Mouse (Mus musculus) ES-Bruce4 (cell line): ENCODE data around the gene Auts2. TPM values are rescaled to one million over a fixed set of nuclear protein-coding genes. Genes with fewer than 3 reads are reported as not detected.

ENCODE experiments used
- H3K27ac ChIP-seq: 2 replicates; pipeline ENCODE4 v1.5.1; 2012; ENCODE audit warnings: low read length, inconsistent platforms; ENCODE audit not compliant: insufficient read depth
- H3K27me3 ChIP-seq: 2 replicates; pipeline ENCODE4 v1.6.1; 2012; ENCODE audit warnings: mild to moderate bottlenecking, low read length, inconsistent platforms; ENCODE audit not compliant: control insufficient read depth, poor library complexity, insufficient read depth, severe bottlenecking
- H3K36me3 ChIP-seq: 2 replicates; pipeline ENCODE4 v1.6.1; 2012; ENCODE audit warnings: inconsistent platforms, mild to moderate bottlenecking, low read length, moderate library complexity; ENCODE audit not compliant: control insufficient read depth, poor library complexity, insufficient read depth, severe bottlenecking
- H3K4me1 ChIP-seq: one replicate; pipeline ENCODE4 v1.8.1; 2011; ENCODE audit warnings: low read length; ENCODE audit not compliant: control insufficient read depth, insufficient read depth
- H3K4me3 ChIP-seq: 2 replicates; pipeline ENCODE4 v1.5.1; 2011; ENCODE audit warnings: low read depth, mild to moderate bottlenecking, low read length
- H3K9ac ChIP-seq: 2 replicates; pipeline ENCODE4 v1.6.1; 2012; ENCODE audit warnings: low read depth, mild to moderate bottlenecking, inconsistent platforms; ENCODE audit not compliant: poor library complexity, severe bottlenecking
- H3K9me3 ChIP-seq: replicated peaks from 2 replicates; pipeline ENCODE4 v1.6.1; 2012; ENCODE audit warnings: mild to moderate bottlenecking, low read length, inconsistent platforms; ENCODE audit not compliant: control insufficient read depth, poor library complexity, insufficient read depth, severe bottlenecking
- CTCF ChIP-seq: IDR thresholded peaks from one replicate; pipeline ENCODE4 v1.8.1; 2011; ENCODE audit warnings: low read depth, low read length
- EP300 ChIP-seq: IDR thresholded peaks from 2 replicates; pipeline ENCODE4 v1.6.1; 2011; ENCODE audit warnings: low read depth, low read length; ENCODE audit not compliant: insufficient read depth
- POLR2A ChIP-seq: IDR thresholded peaks from one replicate; pipeline ENCODE4 v1.8.1; 2011; ENCODE audit warnings: low read length; ENCODE audit not compliant: insufficient read depth
- polyA plus RNA-seq: library from polyadenylated mRNA; stranded (reverse); fragments of >200 nt; gene quantifications from 2 replicates; pipeline ENCODE4 v1.2.4, GENCODE M21; 2011; ENCODE audit warnings: low read depth; ENCODE audit not compliant: missing spikeins, insufficient read depth, insufficient read length

Gene Auts2
- polyA plus RNA-seq, 1 experiment = 23.4 TPM

DNA sequence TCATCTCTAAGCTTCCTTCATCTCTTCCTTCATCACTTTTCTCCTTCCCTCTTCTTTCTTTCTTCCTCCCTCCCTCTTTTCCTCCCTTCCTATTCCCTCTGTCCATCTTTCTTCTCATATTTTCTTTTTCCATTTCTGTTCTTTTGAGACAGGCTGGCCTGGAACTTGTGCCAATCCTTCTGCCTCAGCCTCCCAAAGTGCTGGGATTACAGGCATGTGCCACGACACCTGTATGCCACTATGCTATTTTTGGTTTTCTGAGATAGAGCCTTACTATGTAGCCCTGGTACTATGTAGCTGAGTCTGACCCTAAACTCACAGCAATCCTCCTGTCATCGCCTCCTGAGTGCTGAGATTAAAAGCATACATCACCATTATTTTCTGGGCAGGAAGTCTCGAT is 1023.6 kb downstream of the Auts2 start:
- H3K27me3 ChIP-seq = no peaks in the 10 kb centered on the region
- no peaks in the 10 kb centered on the region for H3K9me3 ChIP-seq
- no peaks in the 10 kb centered on the region for H3K36me3 ChIP-seq
- no peak overlapping the region for H3K27ac ChIP-seq
- H3K4me1 ChIP-seq = no peaks in the 10 kb centered on the region
- TF ChIP-seq POLR2A = no peak
- no peak for TF ChIP-seq EP300
- no peak for TF ChIP-seq CTCF
- no peak overlapping the region for H3K9ac ChIP-seq
- H3K4me3 ChIP-seq = no peak overlapping the region

DNA sequence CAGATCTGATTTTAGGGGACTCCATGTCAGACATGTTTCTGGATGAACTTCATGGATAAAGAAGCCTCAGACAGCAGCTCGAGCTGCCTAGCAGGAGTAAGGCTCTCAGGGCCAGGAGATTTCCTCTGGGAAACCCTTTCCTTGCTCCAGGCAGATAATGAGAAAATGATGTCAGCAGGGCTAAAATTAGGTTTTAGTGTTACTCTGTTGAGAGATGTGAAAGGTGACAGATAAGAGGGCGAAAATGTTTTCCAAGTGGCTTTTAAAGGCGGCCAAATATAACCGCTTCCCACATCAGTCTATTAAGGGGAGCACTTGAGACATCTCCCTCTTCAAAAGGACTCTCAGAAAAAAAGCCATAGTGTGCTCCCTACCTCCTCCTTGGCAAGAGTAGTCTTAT is 1025.5 kb downstream of the Auts2 start:
- H3K4me3 ChIP-seq = no peak overlapping the region
- no peaks in the 10 kb centered on the region for H3K36me3 ChIP-seq
- H3K27me3 ChIP-seq = no peaks in the 10 kb centered on the region
- TF ChIP-seq POLR2A = no peak
- H3K4me1 ChIP-seq = peaks cover 3% of the 10 kb centered on the region
- no peak overlapping the region for H3K27ac ChIP-seq
- H3K9me3 ChIP-seq = no peaks in the 10 kb centered on the region
- no peak overlapping the region for H3K9ac ChIP-seq

DNA sequence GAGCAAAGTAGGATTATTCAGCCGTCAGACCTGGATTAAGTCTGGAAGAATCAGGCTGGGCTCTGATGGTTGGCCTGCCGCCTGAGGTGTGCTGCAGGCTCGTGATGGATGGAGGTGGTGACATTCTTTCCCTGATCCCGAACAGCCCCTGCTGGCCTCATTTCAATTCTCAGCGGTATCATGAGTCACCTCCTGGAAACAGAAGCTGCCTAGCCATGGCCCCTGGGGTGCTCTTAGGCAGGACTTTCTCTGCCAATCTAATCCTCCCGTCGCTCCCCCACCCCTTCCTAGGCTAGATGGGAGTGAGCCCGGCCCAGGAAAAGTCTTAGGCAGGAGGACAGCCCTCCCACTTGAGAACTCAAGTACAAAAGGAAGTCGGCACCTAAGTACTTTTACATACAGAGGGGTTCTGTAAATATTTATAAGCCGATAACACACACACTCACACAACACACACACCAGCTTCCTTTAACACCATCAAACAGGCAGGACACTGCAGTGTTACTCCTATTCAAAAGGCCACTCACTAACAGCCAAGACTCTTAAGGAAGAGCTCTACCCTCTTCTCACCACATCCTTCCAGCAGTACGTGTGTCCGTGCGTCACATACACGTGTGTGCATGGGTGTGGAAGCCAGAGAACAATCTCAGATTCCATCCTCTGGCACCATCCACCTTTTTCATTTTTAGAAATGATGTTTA is 1027.3 kb downstream of the Auts2 start:
- no peaks in the 10 kb centered on the region for H3K27me3 ChIP-seq
- H3K27ac ChIP-seq = no peak overlapping the region
- H3K9me3 ChIP-seq = no peaks in the 10 kb centered on the region
- H3K4me1 ChIP-seq = peaks cover 3% of the 10 kb centered on the region
- no peaks in the 10 kb centered on the region for H3K36me3 ChIP-seq
- no peak overlapping the region; the same call in 1 of the 2 replicates for H3K4me3 ChIP-seq
- H3K9ac ChIP-seq = no peak overlapping the region
- peak; percentile 53; the same call in 1 of the 2 replicates for TF ChIP-seq EP300
- no peak for TF ChIP-seq CTCF
- no peak for TF ChIP-seq POLR2A

DNA sequence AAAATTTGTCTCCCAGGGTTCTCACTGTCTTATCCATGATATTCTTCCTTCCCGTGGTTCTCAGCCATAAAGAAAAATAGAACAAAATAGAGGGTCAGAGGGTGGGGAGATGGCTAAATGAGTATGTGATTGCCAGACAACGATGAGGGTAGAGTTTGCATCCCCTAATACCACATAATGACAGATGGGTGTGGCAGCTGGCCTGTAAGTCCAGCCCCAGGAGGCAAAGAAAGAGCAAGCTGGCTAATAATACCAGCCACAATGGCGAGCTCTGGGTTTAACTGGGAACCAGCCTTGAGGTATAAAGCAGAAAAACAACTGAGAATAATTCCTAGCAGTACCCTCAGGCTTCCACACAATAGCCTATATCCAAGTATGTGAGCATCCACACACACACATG is 1029.4 kb downstream of the Auts2 start:
- H3K27me3 ChIP-seq = no peaks in the 10 kb centered on the region
- no peaks in the 10 kb centered on the region for H3K36me3 ChIP-seq
- TF ChIP-seq CTCF = no peak
- TF ChIP-seq POLR2A = no peak
- TF ChIP-seq EP300 = no peak
- H3K27ac ChIP-seq = no peak overlapping the region
- no peaks in the 10 kb centered on the region for H3K9me3 ChIP-seq
- H3K9ac ChIP-seq = no peak overlapping the region
- H3K4me3 ChIP-seq = no peak overlapping the region
- H3K4me1 ChIP-seq = peaks cover 3% of the 10 kb centered on the region

GRCm38 (mm10) chr5:131512617-131513016 is 1030.5 kb downstream of the Auts2 start:
- H3K27ac ChIP-seq = no peak overlapping the region
- no peaks in the 10 kb centered on the region for H3K36me3 ChIP-seq
- no peak overlapping the region for H3K4me3 ChIP-seq
- no peak overlapping the region for H3K9ac ChIP-seq
- H3K4me1 ChIP-seq = peaks cover 3% of the 10 kb centered on the region
- no peaks in the 10 kb centered on the region for H3K27me3 ChIP-seq
- no peak for TF ChIP-seq EP300
- no peak for TF ChIP-seq CTCF
- TF ChIP-seq POLR2A = no peak
- H3K9me3 ChIP-seq = no peaks in the 10 kb centered on the region

DNA sequence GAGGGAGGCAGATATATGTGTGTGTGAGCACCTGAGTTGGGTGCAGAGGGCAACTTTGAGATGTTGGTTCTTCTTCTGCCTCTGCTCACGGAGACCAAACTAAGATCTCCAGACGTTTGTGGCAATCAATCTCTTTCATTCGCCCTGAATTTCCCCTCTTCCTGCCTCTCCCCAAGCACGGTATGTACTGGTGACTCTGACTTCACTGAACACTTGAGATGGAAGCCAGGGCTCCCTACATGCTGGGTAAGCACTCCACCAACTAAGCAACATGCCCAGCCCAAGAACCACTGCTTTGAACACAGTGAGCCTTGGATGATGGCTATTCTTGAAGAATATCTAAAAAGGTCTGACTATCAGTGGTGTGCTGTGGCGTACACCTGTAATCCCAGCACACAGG is 1032.5 kb downstream of the Auts2 start:
- no peak for TF ChIP-seq CTCF
- TF ChIP-seq POLR2A = no peak
- TF ChIP-seq EP300 = no peak
- peaks cover 3% of the 10 kb centered on the region for H3K4me1 ChIP-seq
- no peaks in the 10 kb centered on the region for H3K9me3 ChIP-seq
- H3K9ac ChIP-seq = no peak overlapping the region
- no peaks in the 10 kb centered on the region for H3K36me3 ChIP-seq
- no peaks in the 10 kb centered on the region for H3K27me3 ChIP-seq
- H3K27ac ChIP-seq = no peak overlapping the region
- no peak overlapping the region for H3K4me3 ChIP-seq
